Mouse (Mus musculus) stomach, postnatal 0 days (tissue): ENCODE measurements around the gene Galnt11. TPM values are rescaled to one million over a fixed set of nuclear protein-coding genes. Genes with fewer than 3 reads are reported as not detected.
"Not testable (repeated sequence)": the region's sequence is repeated elsewhere in the genome, so short reads cannot be mapped to it uniquely, and the experiment has no call there.

Source experiments
- ATAC-seq: fragments of 200-750 bp; cut with Nextera tagmentation; 2 replicates; pipeline ENCODE4 v1.8.0; 2017; ENCODE audit not compliant: low FRiP score, low TSS enrichment
- DNase-seq: peaks from one replicate; pipeline ENCODE4 v3.0.0-alpha.2; 2016; ENCODE audit warnings: low spot score
- H3K27ac ChIP-seq: fragments of 300-500 bp; sonication (generic); replicated peaks from 2 replicates; pipeline ENCODE4 v1.5.1; 2014; ENCODE audit warnings: mild to moderate bottlenecking, control low read depth
- H3K27me3 ChIP-seq: fragments of 300-500 bp; sonication (generic); 2 replicates; pipeline ENCODE4 v1.6.1; 2014; ENCODE audit warnings: low read length; ENCODE audit not compliant: control insufficient read depth, insufficient read depth
- H3K36me3 ChIP-seq: fragments of 300-500 bp; sonication (generic); 2 replicates; pipeline ENCODE4 v1.6.1; 2014; ENCODE audit warnings: low read length, mixed read lengths; ENCODE audit not compliant: control insufficient read depth, insufficient read depth
- H3K4me1 ChIP-seq: fragments of 300-500 bp; sonication (generic); replicated peaks from 2 replicates; pipeline ENCODE4 v1.6.1; 2014; ENCODE audit warnings: antibody characterized with exemption; ENCODE audit not compliant: control insufficient read depth, insufficient read depth
- H3K4me2 ChIP-seq: fragments of 300-500 bp; sonication (generic); replicated peaks from 2 replicates; pipeline ENCODE4 v1.6.1; 2014; ENCODE audit warnings: low read depth, mild to moderate bottlenecking, control low read depth, moderate library complexity
- H3K4me3 ChIP-seq: fragments of 300-500 bp; sonication (generic); 2 replicates; pipeline ENCODE4 v1.5.1; 2014; ENCODE audit warnings: low read depth, low read length, control low read depth
- H3K9ac ChIP-seq: fragments of 300-500 bp; sonication (generic); 2 replicates; pipeline ENCODE4 v1.6.1; 2014; ENCODE audit warnings: mild to moderate bottlenecking, low read length, control low read depth, mixed read lengths
- H3K9me3 ChIP-seq: fragments of 300-500 bp; sonication (generic); 2 replicates; pipeline ENCODE4 v1.6.1; 2016; ENCODE audit warnings: low read length; ENCODE audit not compliant: control insufficient read depth
- CTCF ChIP-seq: IDR thresholded peaks from 2 replicates; pipeline ENCODE4 v1.5.1; 2016; ENCODE audit warnings: antibody characterized with exemption, low read depth, mild to moderate bottlenecking, moderate library complexity
- EP300 ChIP-seq: optimal IDR thresholded peaks from 2 replicates; pipeline ENCODE3; 2016; ENCODE audit warnings: antibody characterized with exemption
- WGBS: fragments of 180-500 bp; shearing (Covaris S2); extraction: QIAGEN DNeasy Blood & Tissue Kit; methylation state at CpG from one replicate; pipeline ENCODE4 v1.1.7; 2014; 5-methylcytosine and 5-hydroxymethylcytosine counted together
- polyA plus RNA-seq: library from polyadenylated mRNA; unstranded; fragments of >200 nt; fragmentation: Nextera tagmentation; extraction: Ambion mirVana; gene quantifications from 2 replicates; pipeline ENCODE4 v1.2.1, GENCODE M21; 2015

Gene Galnt11
- polyA plus RNA-seq, 1 experiment from 2014 or later = 24.2 TPM

GRCm38 (mm10) chr5:25183595-25183994, 38.1 kb upstream of the Galnt11 start:
- no peak overlapping the region for H3K4me2 ChIP-seq
- DNase-seq = no peak
- no peak overlapping the region for H3K9ac ChIP-seq
- H3K9me3 ChIP-seq = no peaks in the 10 kb centered on the region
- ATAC-seq = no peak
- H3K27ac ChIP-seq = no peak overlapping the region
- TF ChIP-seq EP300 (no peak), CTCF (no peak)
- no peaks in the 10 kb centered on the region for H3K27me3 ChIP-seq
- H3K36me3 ChIP-seq = no peaks in the 10 kb centered on the region
- H3K4me3 ChIP-seq = no peak overlapping the region
- WGBS = 83% methylated on average over 4 of the region's 4 CpGs
- H3K4me1 ChIP-seq = no peaks in the 10 kb centered on the region

GRCm38 (mm10) chr5:25184594-25184993, 37.1 kb upstream of the Galnt11 start:
- no peak overlapping the region for H3K27ac ChIP-seq
- no peak overlapping the region for H3K9ac ChIP-seq
- no peaks in the 10 kb centered on the region for H3K36me3 ChIP-seq
- DNase-seq (no peak), ATAC-seq (no peak; the same call in 1 of the 2 replicates)
- WGBS = 45% methylated on average over 2 of the region's 2 CpGs
- no peak overlapping the region for H3K4me2 ChIP-seq
- no peaks in the 10 kb centered on the region for H3K9me3 ChIP-seq
- no peak overlapping the region for H3K4me3 ChIP-seq
- H3K27me3 ChIP-seq = no peaks in the 10 kb centered on the region
- H3K4me1 ChIP-seq = no peaks in the 10 kb centered on the region
- TF ChIP-seq EP300 (no peak), CTCF (no peak)

DNA sequence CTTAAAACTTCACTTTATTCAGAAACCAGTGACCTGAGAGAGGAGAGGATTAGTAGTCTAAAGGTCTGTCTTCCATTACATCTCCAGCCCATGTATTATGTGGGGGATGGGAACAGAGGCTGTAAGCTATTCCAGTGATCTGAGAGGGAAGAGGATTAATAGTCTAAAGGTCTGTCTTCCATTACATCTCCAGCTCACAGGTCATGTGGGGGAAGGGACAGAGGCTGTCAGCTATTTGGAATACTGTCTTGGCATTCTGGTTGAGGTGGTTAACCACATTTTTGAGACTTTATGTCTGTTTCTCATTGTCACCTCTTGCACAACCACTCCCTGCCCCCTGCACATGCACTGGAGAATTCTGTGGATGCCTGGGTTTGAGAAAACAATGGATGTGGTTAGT, 34.0 kb upstream of the Galnt11 start:
- DNase-seq (no peak), ATAC-seq (no peak)
- Histone ChIP-seq H3K9ac (no peak overlapping the region), H3K4me3 (no peak overlapping the region), H3K27ac (no peak overlapping the region), H3K27me3 (no peaks in the 10 kb centered on the region), H3K4me1 (no peaks in the 10 kb centered on the region), H3K9me3 (no peaks in the 10 kb centered on the region), H3K4me2 (no peak overlapping the region), H3K36me3 (no peaks in the 10 kb centered on the region)
- TF ChIP-seq CTCF (no peak), EP300 (no peak)

GRCm38 (mm10) chr5:25188802-25189201, 32.9 kb upstream of the Galnt11 start:
- no peak overlapping the region for H3K4me2 ChIP-seq
- H3K27ac ChIP-seq = no peak overlapping the region
- no peaks in the 10 kb centered on the region for H3K27me3 ChIP-seq
- 53% methylated on average over 1 of the region's 1 CpGs for WGBS
- no peaks in the 10 kb centered on the region for H3K9me3 ChIP-seq
- H3K4me1 ChIP-seq = no peaks in the 10 kb centered on the region
- peak; percentile 77 for ATAC-seq
- H3K4me3 ChIP-seq = no peak overlapping the region
- H3K9ac ChIP-seq = no peak overlapping the region
- no peaks in the 10 kb centered on the region for H3K36me3 ChIP-seq
- TF ChIP-seq CTCF = peak; percentile 80
- TF ChIP-seq EP300 = no peak
- DNase-seq = peak; percentile 72

DNA sequence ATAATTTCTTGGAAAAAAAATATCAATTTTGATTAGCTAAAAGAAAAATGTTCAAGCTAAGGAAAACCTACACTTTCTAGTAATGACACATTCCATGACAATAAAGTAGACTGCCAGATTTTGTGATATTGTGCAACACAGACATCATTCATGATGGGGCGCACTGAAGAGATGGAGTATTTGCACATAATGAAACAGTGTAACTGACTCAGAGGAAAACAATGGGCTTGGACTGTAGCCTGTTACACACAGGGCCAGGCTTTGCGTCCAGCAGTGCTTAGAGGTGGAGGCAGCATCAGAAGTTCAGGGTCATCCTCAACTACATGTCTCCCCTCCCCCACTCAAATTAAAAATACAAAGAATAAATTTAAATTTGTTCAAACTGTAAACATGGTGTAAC, 31.2 kb upstream of the Galnt11 start:
- Histone ChIP-seq H3K9me3 (no peaks in the 10 kb centered on the region), H3K4me1 (no peaks in the 10 kb centered on the region), H3K4me3 (no peak overlapping the region), H3K27me3 (no peaks in the 10 kb centered on the region), H3K4me2 (no peak overlapping the region), H3K27ac (no peak overlapping the region), H3K9ac (no peak overlapping the region), H3K36me3 (no peaks in the 10 kb centered on the region)
- ATAC-seq (no peak), DNase-seq (no peak)
- 59% methylated on average over 2 of the region's 2 CpGs for WGBS
- TF ChIP-seq EP300 = no peak
- TF ChIP-seq CTCF = no peak

GRCm38 (mm10) chr5:25211872-25212271, 9.8 kb upstream of the Galnt11 start:
- 69% methylated on average over 1 of the region's 1 CpGs for WGBS
- Histone ChIP-seq H3K4me3 (no peak overlapping the region), H3K4me2 (no peak overlapping the region), H3K36me3 (no peaks in the 10 kb centered on the region), H3K4me1 (no peaks in the 10 kb centered on the region), H3K27me3 (no peaks in the 10 kb centered on the region), H3K9me3 (no peaks in the 10 kb centered on the region), H3K9ac (no peak overlapping the region), H3K27ac (no peak overlapping the region)
- DNase-seq (no peak), ATAC-seq (no peak)
- TF ChIP-seq EP300 (no peak), CTCF (no peak)

DNA sequence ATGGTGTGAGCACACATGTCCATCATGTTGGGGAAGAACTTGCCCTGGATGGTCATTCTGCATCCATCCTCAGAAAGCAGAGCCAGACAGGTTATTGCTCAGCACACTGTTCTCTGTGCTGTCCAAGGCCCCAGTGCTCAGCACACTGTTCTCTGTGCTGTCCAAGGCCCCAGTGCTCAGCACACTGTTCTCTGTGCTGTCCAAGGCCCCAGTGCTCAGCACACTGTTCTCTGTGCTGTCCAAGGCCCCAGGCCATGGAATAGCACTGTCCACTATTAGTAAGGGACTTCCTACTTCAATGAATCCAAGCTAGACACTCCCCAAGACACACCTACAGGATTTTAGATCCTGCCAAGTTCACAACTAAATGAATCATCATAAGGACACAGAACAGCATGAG, 8.5 kb upstream of the Galnt11 start:
- H3K4me2 ChIP-seq, H3K9me3 ChIP-seq, H3K27ac ChIP-seq, DNase-seq, H3K36me3 ChIP-seq, H3K27me3 ChIP-seq, H3K4me1 ChIP-seq, H3K4me3 ChIP-seq, ATAC-seq, H3K9ac ChIP-seq: not testable (repeated sequence)
